Mouse (Mus musculus) forebrain, embryonic 11.5 days (tissue): ENCODE measurements around the gene Rassf5. TPM values are rescaled to one million over a fixed set of nuclear protein-coding genes. Genes with fewer than 3 reads are reported as not detected.

Experiments used
- ATAC-seq: fragments of 200-750 bp; cut with Nextera tagmentation; replicated peaks from 2 replicates; pipeline ENCODE4 v1.8.0; 2017; ENCODE audit warnings: moderate TSS enrichment; ENCODE audit not compliant: low FRiP score
- DNase-seq: peaks from one replicate; pipeline ENCODE4 v3.0.0-alpha.2; 2017; ENCODE audit warnings: low spot score
- H3K27ac ChIP-seq: fragments of 300-500 bp; sonication (generic); 2 replicates; pipeline ENCODE4 v1.5.1; 2014; ENCODE audit warnings: low read depth, low read length
- H3K27me3 ChIP-seq: fragments of 300-500 bp; sonication (generic); 2 replicates; pipeline ENCODE4 v1.6.1; 2014; ENCODE audit warnings: mild to moderate bottlenecking, low read length, mixed read lengths; ENCODE audit not compliant: control insufficient read depth, insufficient read depth
- H3K36me3 ChIP-seq: fragments of 300-500 bp; sonication (generic); 2 replicates; pipeline ENCODE4 v1.6.1; 2014; ENCODE audit warnings: mild to moderate bottlenecking, low read length, moderate library complexity, mixed read lengths; ENCODE audit not compliant: control insufficient read depth, insufficient read depth
- H3K4me1 ChIP-seq: fragments of 300-500 bp; sonication (generic); replicated peaks from 2 replicates; pipeline ENCODE4 v1.6.1; 2014; ENCODE audit warnings: low read length, mixed read lengths; ENCODE audit not compliant: control insufficient read depth, insufficient read depth
- H3K4me2 ChIP-seq: fragments of 300-500 bp; sonication (generic); 2 replicates; pipeline ENCODE4 v1.6.1; 2014; ENCODE audit warnings: low read depth, mild to moderate bottlenecking, low read length, moderate library complexity, mixed read lengths; ENCODE audit not compliant: severe bottlenecking
- H3K4me3 ChIP-seq: fragments of 300-500 bp; sonication (generic); 2 replicates; pipeline ENCODE4 v1.5.1; 2014; ENCODE audit warnings: low read depth, low read length
- H3K9ac ChIP-seq: fragments of 300-500 bp; sonication (generic); 2 replicates; pipeline ENCODE4 v1.6.1; 2014; ENCODE audit warnings: low read length
- H3K9me3 ChIP-seq: fragments of 300-500 bp; sonication (generic); 2 replicates; pipeline ENCODE4 v1.6.1; 2016; ENCODE audit warnings: low read length, mixed read lengths; ENCODE audit not compliant: control insufficient read depth
- WGBS: fragments of 180-500 bp; shearing (Covaris S2); extraction: QIAGEN DNeasy Blood & Tissue Kit; methylation state at CpG from one replicate; pipeline ENCODE4 v1.1.7; 2014; 5-methylcytosine and 5-hydroxymethylcytosine counted together
- polyA plus RNA-seq: library from polyadenylated mRNA; unstranded; fragments of >200 nt; fragmentation: Nextera tagmentation; extraction: Ambion mirVana; gene quantifications from 2 replicates; pipeline ENCODE4 v1.2.1, GENCODE M21; 2014

The Rassf5 gene
- polyA plus RNA-seq, 1 experiment from 2014 or later: 0.95 TPM

DNA sequence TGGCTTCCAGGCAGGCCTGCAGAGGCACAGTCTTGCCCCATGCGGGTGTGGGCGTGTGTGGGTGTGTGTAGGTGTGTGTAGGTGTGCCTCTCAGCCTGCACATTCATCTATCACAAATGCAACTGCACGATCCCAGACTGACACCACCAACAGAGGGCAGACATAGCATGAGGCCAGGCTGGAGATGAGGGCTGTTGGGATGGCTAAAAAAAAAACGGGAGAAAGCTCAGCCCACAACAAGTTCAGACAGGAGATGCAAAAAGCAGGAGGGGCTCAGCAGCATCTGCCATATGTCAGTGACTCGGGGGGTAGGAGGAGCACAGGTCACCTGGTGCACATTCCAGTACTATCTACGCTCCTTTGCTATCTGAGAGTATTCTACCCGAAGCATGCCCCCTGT lies 16.8 kb downstream of the Rassf5 start:
- Histone ChIP-seq H3K4me2 (no peak overlapping the region), H3K4me3 (no peak overlapping the region), H3K27me3 (no peaks in the 10 kb centered on the region), H3K27ac (no peak overlapping the region), H3K4me1 (no peaks in the 10 kb centered on the region), H3K9me3 (no peaks in the 10 kb centered on the region), H3K9ac (no peak overlapping the region), H3K36me3 (no peaks in the 10 kb centered on the region)
- ATAC-seq (no peak), DNase-seq (no peak)
- 78% methylated on average over 7 of the region's 7 CpGs for WGBS

DNA sequence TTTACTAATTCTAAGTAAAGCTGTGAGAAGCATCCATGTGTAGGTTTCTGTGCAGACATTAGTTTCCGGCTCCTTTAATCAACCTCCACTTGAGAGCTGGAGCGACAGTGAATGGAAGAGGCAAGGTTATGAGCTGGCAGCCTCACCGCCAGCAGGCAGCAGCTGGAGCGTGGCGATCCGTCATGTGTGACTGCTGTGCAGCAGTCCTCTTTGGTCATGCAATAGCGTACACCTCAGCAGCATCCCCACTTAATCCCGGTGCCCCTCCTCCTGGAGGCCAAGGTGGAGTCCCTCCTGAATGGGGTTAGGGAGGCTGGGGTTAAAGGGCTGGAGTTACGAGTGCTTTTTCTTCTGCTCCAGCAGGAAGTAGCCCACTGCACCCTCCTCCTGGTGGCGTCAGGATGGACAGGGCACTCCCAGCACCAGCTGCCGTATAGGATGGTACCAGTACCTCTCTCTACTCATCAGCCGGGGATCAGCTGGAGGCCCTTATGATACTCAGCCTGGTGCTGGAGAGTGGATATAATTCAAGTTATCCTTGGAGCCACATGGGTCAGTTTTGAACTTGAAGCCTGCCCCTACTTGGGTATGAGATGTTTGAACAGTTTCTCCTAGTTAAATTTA lies 20.1 kb downstream of the Rassf5 start:
- Histone ChIP-seq H3K27ac (no peak overlapping the region), H3K4me2 (no peak overlapping the region), H3K9me3 (no peaks in the 10 kb centered on the region), H3K36me3 (no peaks in the 10 kb centered on the region), H3K9ac (no peak overlapping the region), H3K4me1 (no peaks in the 10 kb centered on the region), H3K27me3 (no peaks in the 10 kb centered on the region), H3K4me3 (no peak overlapping the region)
- DNase-seq (no peak), ATAC-seq (no peak)
- 64% methylated on average over 12 of the region's 12 CpGs for WGBS

GRCm38 (mm10) chr1:131223345-131223744 lies 21.7 kb downstream of the Rassf5 start:
- H3K27me3 ChIP-seq: no peaks in the 10 kb centered on the region
- H3K9ac ChIP-seq: no peak overlapping the region
- 90% methylated on average over 2 of the region's 2 CpGs for WGBS
- H3K9me3 ChIP-seq: no peaks in the 10 kb centered on the region
- no peaks in the 10 kb centered on the region for H3K36me3 ChIP-seq
- H3K4me2 ChIP-seq: no peak overlapping the region
- ATAC-seq (no peak), DNase-seq (no peak)
- H3K27ac ChIP-seq: no peak overlapping the region
- no peak overlapping the region for H3K4me3 ChIP-seq
- H3K4me1 ChIP-seq: no peaks in the 10 kb centered on the region

GRCm38 (mm10) chr1:131221822-131222590 lies 23.1 kb downstream of the Rassf5 start:
- Histone ChIP-seq H3K4me2 (no peak overlapping the region), H3K27ac (no peak overlapping the region), H3K9me3 (no peaks in the 10 kb centered on the region), H3K36me3 (no peaks in the 10 kb centered on the region), H3K4me3 (no peak overlapping the region), H3K4me1 (no peaks in the 10 kb centered on the region), H3K27me3 (no peaks in the 10 kb centered on the region), H3K9ac (no peak overlapping the region)
- ATAC-seq (no peak), DNase-seq (no peak)
- WGBS: 85% methylated on average over 13 of the region's 13 CpGs

- ATAC-seq: no peak
Observed at GRCm38 (mm10) chr1:131218933-131219332, 26.1 kb downstream of the Rassf5 start.

GRCm38 (mm10) chr1:131213361-131213760 lies 31.7 kb downstream of the Rassf5 start:
- Histone ChIP-seq H3K9ac (no peak overlapping the region), H3K4me3 (no peak overlapping the region), H3K4me1 (no peaks in the 10 kb centered on the region), H3K9me3 (no peaks in the 10 kb centered on the region), H3K27me3 (no peaks in the 10 kb centered on the region), H3K27ac (no peak overlapping the region), H3K4me2 (no peak overlapping the region), H3K36me3 (no peaks in the 10 kb centered on the region)
- WGBS: 84% methylated on average over 6 of the region's 6 CpGs
- ATAC-seq: no peak
- no peak for DNase-seq

More at GRCm38 (mm10) chr1:131218933-131219332, 26.1 kb downstream of the Rassf5 start:
- DNase-seq: no peak
- WGBS: 91% methylated on average over 11 of the region's 11 CpGs
- H3K9me3 ChIP-seq: no peaks in the 10 kb centered on the region
- H3K27me3 ChIP-seq: no peaks in the 10 kb centered on the region
- no peak overlapping the region for H3K4me3 ChIP-seq
- no peak overlapping the region for H3K4me2 ChIP-seq
- no peak overlapping the region for H3K9ac ChIP-seq
- no peaks in the 10 kb centered on the region for H3K4me1 ChIP-seq
- H3K27ac ChIP-seq: no peak overlapping the region
- H3K36me3 ChIP-seq: no peaks in the 10 kb centered on the region

DNA sequence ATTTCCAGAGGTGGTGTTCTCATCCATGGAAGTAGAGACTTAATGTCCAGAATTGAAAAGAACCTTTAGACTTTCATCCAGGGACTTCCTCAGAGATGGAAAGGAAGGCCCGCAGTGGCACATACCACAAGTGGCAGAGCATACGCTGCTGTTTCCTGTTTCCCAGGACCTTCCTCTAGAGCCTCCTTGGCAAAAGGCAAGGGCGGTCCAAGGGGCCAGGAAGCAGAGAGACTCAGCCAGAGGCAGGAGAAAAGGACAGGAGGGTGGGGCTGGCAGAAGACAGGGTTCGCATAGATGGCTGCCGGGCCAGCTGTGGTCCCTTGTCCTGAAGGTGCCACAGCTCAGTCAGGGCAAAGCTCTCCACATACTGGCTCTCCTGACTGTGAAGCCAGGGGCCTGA lies 32.1 kb downstream of the Rassf5 start:
- no peak overlapping the region for H3K9ac ChIP-seq
- DNase-seq (no peak), ATAC-seq (no peak)
- H3K36me3 ChIP-seq: no peaks in the 10 kb centered on the region
- no peak overlapping the region for H3K4me3 ChIP-seq
- H3K9me3 ChIP-seq: no peaks in the 10 kb centered on the region
- WGBS: 81% methylated on average over 5 of the region's 5 CpGs
- no peak overlapping the region for H3K4me2 ChIP-seq
- H3K4me1 ChIP-seq: no peaks in the 10 kb centered on the region
- H3K27me3 ChIP-seq: no peaks in the 10 kb centered on the region
- no peak overlapping the region for H3K27ac ChIP-seq

DNA sequence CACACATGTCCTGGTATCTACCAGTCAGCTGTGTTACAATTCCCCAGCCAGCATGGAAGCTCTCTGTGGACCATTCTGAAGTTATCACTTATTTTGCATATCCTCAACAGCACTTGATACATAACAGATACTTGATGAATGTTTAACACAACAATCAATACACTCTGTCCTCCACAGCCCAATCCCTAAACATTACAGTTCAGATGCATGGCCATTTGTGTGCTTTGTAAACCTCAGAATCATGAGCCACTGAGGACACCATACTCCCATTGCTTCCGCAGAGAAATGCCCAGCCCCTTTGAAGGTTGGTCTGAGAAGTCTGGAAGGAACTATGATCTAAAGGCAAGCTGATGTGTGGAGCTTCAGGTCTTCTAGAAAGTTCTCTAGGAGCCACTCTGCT lies 33.4 kb downstream of the Rassf5 start:
- Histone ChIP-seq H3K36me3 (no peaks in the 10 kb centered on the region), H3K9me3 (no peaks in the 10 kb centered on the region), H3K4me2 (no peak overlapping the region), H3K9ac (no peak overlapping the region), H3K4me3 (no peak overlapping the region), H3K4me1 (no peaks in the 10 kb centered on the region), H3K27me3 (no peaks in the 10 kb centered on the region), H3K27ac (no peak overlapping the region)
- WGBS: 89% methylated on average over 1 of the region's 1 CpGs
- ATAC-seq (no peak), DNase-seq (no peak)

- no peaks in the 10 kb centered on the region for H3K9me3 ChIP-seq
- H3K27me3 ChIP-seq: no peaks in the 10 kb centered on the region
- no peak overlapping the region for H3K4me3 ChIP-seq
- no peak overlapping the region for H3K27ac ChIP-seq
- no peak overlapping the region for H3K9ac ChIP-seq
- no peak overlapping the region for H3K4me2 ChIP-seq
- H3K36me3 ChIP-seq: no peaks in the 10 kb centered on the region
- no peaks in the 10 kb centered on the region for H3K4me1 ChIP-seq
- no peak for ATAC-seq
- 74% methylated on average over 7 of the region's 8 CpGs for WGBS
- DNase-seq: no peak
Observed at GRCm38 (mm10) chr1:131209971-131210426, 35.1 kb downstream of the Rassf5 start.
